Mouse (Mus musculus): ENCODE results near the gene Ifi206. TPM values are rescaled to one million over a fixed set of nuclear protein-coding genes. Genes with fewer than 3 reads are reported as not detected.
A peak's percentile ranks its signal among the peaks of the same experiment; 100 is the strongest.

The Ifi206 gene
- total RNA-seq, 2 experiments from 2014 or later, result 0.11 to 0.51 TPM

GRCm38 (mm10) chr1:173426345-173426744 is 64.5 kb downstream of the Ifi206 start:
- intact Hi-C loops (cut with DNase I), result no loop called here

GRCm38 (mm10) chr1:173420374-173420773 is 70.5 kb downstream of the Ifi206 start:
- peak; percentile 12 to 22 for DNase-seq
- intact Hi-C loops (cut with DNase I), result no loop called here

More at GRCm38 (mm10) chr1:173426345-173426744, 64.5 kb downstream of the Ifi206 start:
- DNase-seq, result no peak

- no peak for DNase-seq
Observed at GRCm38 (mm10) chr1:173418936-173419621, 71.8 kb downstream of the Ifi206 start.

GRCm38 (mm10) chr1:173418516-173418915 is 72.3 kb downstream of the Ifi206 start:
- intact Hi-C loops (cut with DNase I), result no loop called here
- no peak for DNase-seq

More at GRCm38 (mm10) chr1:173418936-173419621, 71.8 kb downstream of the Ifi206 start:
- intact Hi-C loops (cut with DNase I), result no loop called here

Small RNA genes within 50 kb of the gene (microRNA-seq; reads per million reads assigned to microRNA genes)
- gene Gm44481 (ENCODE audit: borderline number of aligned reads in 2 of 2), result 0 reads per million in 2 experiments

Other genes starting within 250 kb of the Ifi206 start
- gene Olfr418, start 225.0 kb downstream of the Ifi206 start, total RNA-seq (2021), result not detected
- not detected for gene Mptx2, start 213.3 kb downstream of the Ifi206 start, total RNA-seq (2021)
- under 1 TPM; 0.38 to 0.78 TPM for gene Ackr1, start 157.3 kb downstream of the Ifi206 start, total RNA-seq (2021)
- 1 to 10 TPM; 1.2 to 1.4 TPM for gene Aim2, start 140.2 kb downstream of the Ifi206 start, total RNA-seq (2021)
- 1 to 10 TPM; 1.9 to 2.5 TPM for gene Cadm3, start 123.3 kb downstream of the Ifi206 start, total RNA-seq (2021)
- not detected for gene Ifi214, start 44.9 kb upstream of the Ifi206 start, total RNA-seq (2021)
- gene Ifi213, start 108.2 kb upstream of the Ifi206 start, total RNA-seq (2021), result 1 to 10 TPM in 1 of 2 experiments, under 1 TPM in 1; 0.28 to 1.1 TPM
- 1 to 10 TPM in 1 of 2 experiments, under 1 TPM in 1; 0.42 to 1.1 TPM for gene Ifi209, start 139.9 kb upstream of the Ifi206 start, total RNA-seq (2021)
- under 1 TPM; 0.43 to 0.44 TPM for gene Ifi208, start 182.6 kb upstream of the Ifi206 start, total RNA-seq (2021)